Mouse (Mus musculus) bone marrow macrophage, adult 2 months (primary cell): ENCODE data around the gene Fam8a1. TPM values are rescaled to one million over a fixed set of nuclear protein-coding genes. Genes with fewer than 3 reads are reported as not detected.

ENCODE experiments used
- H3K27ac ChIP-seq: 2 replicates; pipeline ENCODE4 v1.5.1; 2012; ENCODE audit warnings: low read depth, low read length; ENCODE audit not compliant: insufficient read depth
- H3K4me1 ChIP-seq: 2 replicates; pipeline ENCODE4 v1.6.1; 2012; ENCODE audit warnings: low read length; ENCODE audit not compliant: control insufficient read depth, insufficient read depth
- H3K4me3 ChIP-seq: 2 replicates; pipeline ENCODE4 v1.5.1; 2012; ENCODE audit warnings: mild to moderate bottlenecking, low read length, moderate library complexity; ENCODE audit not compliant: insufficient read depth
- CTCF ChIP-seq: IDR thresholded peaks from 2 replicates; pipeline ENCODE4 v1.5.1; 2012; ENCODE audit warnings: low read depth, mild to moderate bottlenecking, low read length, moderate library complexity
- POLR2A ChIP-seq: IDR thresholded peaks from 2 replicates; pipeline ENCODE4 v1.6.1; 2012; ENCODE audit warnings: mild to moderate bottlenecking, low read depth, low read length, borderline replicate concordance
- polyA plus RNA-seq: library from polyadenylated mRNA; stranded (reverse); fragments of >200 nt; gene quantifications from 2 replicates; pipeline ENCODE4 v1.2.4, GENCODE M21; 2012; ENCODE audit not compliant: missing spikeins, insufficient read depth, insufficient read length

The Fam8a1 gene
- polyA plus RNA-seq, 1 experiment = 17.4 TPM

- H3K27ac ChIP-seq = peak overlapping the region; percentile 76
- peak overlapping the region; percentile 75 for H3K4me3 ChIP-seq
- no peak for TF ChIP-seq CTCF
- TF ChIP-seq POLR2A = no peak
- H3K4me1 ChIP-seq = peaks cover 10% of the 10 kb centered on the region
These were observed 57.9 kb downstream of the Fam8a1 start for GRCm38 (mm10) chr13:46727038-46727836.

Other genes starting within 250 kb of the Fam8a1 start
- not detected in 2 replicates for gene Cap2, start 167.7 kb upstream of the Fam8a1 start, polyA plus RNA-seq
- 33.9 and 37.6 TPM in 2 replicates for gene Nup153, start 58.4 kb downstream of the Fam8a1 start, polyA plus RNA-seq